Mouse (Mus musculus) Muller cell, postnatal 12 days (primary cell): ENCODE measurements at regions not wholly inside any gene's neighbourhood (a gene's known extent, or its start where the extent isn't known, plus 50 kb on each side); places are given as distances from the start of the nearest gene placed in this dataset.
A peak's percentile ranks its signal among the peaks of the same experiment; 100 is the strongest.

ENCODE experiments used
- DNase-seq: peaks from one replicate; pipeline ENCODE4 v3.0.0-alpha.2; 2015; ENCODE audit errors: inconsistent ontology term

GRCm38 (mm10) chr10:46454442-46454841, 876.8 kb downstream of the Hace1 start:
- DNase-seq: no peak

- DNase-seq: peak; percentile 52
Measured at GRCm38 (mm10) chr10:46458686-46459085, 881.1 kb downstream of the Hace1 start.

- no peak for DNase-seq
Measured at GRCm38 (mm10) chr10:46483656-46484055, 906.0 kb downstream of the Hace1 start.
